Mouse (Mus musculus) myocyte (in vitro differentiated cells): Measurements from ENCODE around the gene Casp7.

ENCODE experiments used
- CEBPB ChIP-seq: IDR thresholded peaks from 2 replicates; pipeline ENCODE4 v1.6.1; 2011; ENCODE audit warnings: mild to moderate bottlenecking, moderate library complexity; ENCODE audit not compliant: poor library complexity, insufficient read depth, severe bottlenecking
- E2F4 ChIP-seq: IDR thresholded peaks from one replicate; pipeline ENCODE4 v1.6.1; 2011; ENCODE audit warnings: mild to moderate bottlenecking, control low read depth, moderate library complexity; ENCODE audit not compliant: insufficient read depth
- MAX ChIP-seq: IDR thresholded peaks from one replicate; pipeline ENCODE4 v1.6.1; 2011; ENCODE audit warnings: low read depth, mild to moderate bottlenecking, control low read depth
- POLR2A ChIP-seq: IDR thresholded peaks from one replicate; pipeline ENCODE4 v1.6.1; 2011; ENCODE audit warnings: low read depth, mild to moderate bottlenecking, control low read depth, moderate library complexity; ENCODE audit not compliant: insufficient read length
- POLR2AphosphoS2 ChIP-seq: IDR thresholded peaks from one replicate; pipeline ENCODE4 v1.6.1; 2011; ENCODE audit warnings: low read depth, control low read depth; ENCODE audit not compliant: insufficient read length
- SRF ChIP-seq: IDR thresholded peaks from one replicate; pipeline ENCODE4 v1.6.1; 2011; ENCODE audit warnings: low read depth; ENCODE audit not compliant: control insufficient read depth, insufficient read length

DNA sequence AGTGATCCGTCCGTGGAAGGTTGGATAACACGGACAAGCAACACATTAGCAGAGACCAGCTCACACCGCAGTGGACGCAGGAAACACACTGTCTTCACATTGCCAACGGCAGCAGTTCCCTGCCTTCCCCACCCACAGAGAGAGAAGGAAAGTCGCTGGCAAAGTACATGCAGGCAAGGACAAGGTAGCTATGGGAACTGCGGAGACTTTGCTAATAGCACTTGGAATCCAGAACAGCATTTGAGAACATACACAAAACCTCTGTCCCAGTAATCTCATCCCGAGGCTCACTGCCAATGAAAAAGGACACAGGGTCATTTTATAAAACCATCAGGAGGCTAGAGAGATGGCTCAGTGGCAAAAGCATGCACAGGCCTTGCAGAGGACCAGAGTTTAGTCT, 30.3 kb upstream of the Casp7 start:
- TF ChIP-seq POLR2AphosphoS2 (no peak), POLR2A (no peak), MAX (no peak), SRF (no peak), CEBPB (no peak), E2F4 (no peak)
